Mouse (Mus musculus): ENCODE measurements around the gene Aqp3. TPM values are rescaled to one million over a fixed set of nuclear protein-coding genes. Genes with fewer than 3 reads are reported as not detected.

Aqp3 gene
- total and polyA plus RNA-seq, 3 experiments = not detected

GRCm38 (mm10) chr4:41100986-41101385 is 3.0 kb upstream of the Aqp3 start:
- no peak overlapping the region for H3K9ac ChIP-seq (ENCODE audit: insufficient read depth, low read depth)
- no peaks in the 10 kb centered on the region for H3K9me3 ChIP-seq (replicated peaks; ENCODE audit: low read length)
- H3K4me1 ChIP-seq (ENCODE audit: control insufficient read depth in 1 of 2, insufficient read depth in 2 of 2) = peaks cover 4% of the 10 kb centered on the region in 2 experiments; a peak in 3 of 4 replicates
- H3K4me3 ChIP-seq (replicated peaks in 1 of 3; ENCODE audit: low read depth in 2 of 3, low read length in 2 of 3, poor library complexity in 1 of 3) = no peak overlapping the region
- no peak for DNase-seq (ENCODE audit: extremely low read depth)
- TF ChIP-seq E2F4 (IDR thresholded peaks at IDR 0.05; ENCODE audit: insufficient replicate concordance, low read depth, low read length) (no peak), MAZ (IDR thresholded peaks at IDR 0.05; ENCODE audit: low read depth, low read length) (no peak), BHLHE40 (IDR thresholded peaks at IDR 0.05; ENCODE audit: low read depth, low read length) (no peak), USF1 (IDR thresholded peaks at IDR 0.05; ENCODE audit: low read depth, low read length) (no peak), PAX5 (IDR thresholded peaks at IDR 0.05; ENCODE audit: low read length) (no peak), TCF12 (IDR thresholded peaks at IDR 0.05; ENCODE audit: low read depth, low read length) (no peak), ZKSCAN1 (IDR thresholded peaks at IDR 0.05; ENCODE audit: borderline replicate concordance, low read depth, low read length) (no peak), POLR2AphosphoS2 (IDR thresholded peaks at IDR 0.05; ENCODE audit: low read depth, low read length) (no peak), IRF4 (IDR thresholded peaks at IDR 0.05; ENCODE audit: low read depth, low read length) (no peak), JUN (IDR thresholded peaks at IDR 0.05; ENCODE audit: insufficient read depth, low read depth, low read length) (no peak), ZC3H11A (IDR thresholded peaks at IDR 0.05; ENCODE audit: low read depth, low read length) (no peak), RCOR1 (conservative IDR thresholded peaks at IDR 0.05; ENCODE audit: low read depth, low read length) (no peak), KAT2A (IDR thresholded peaks at IDR 0.05; ENCODE audit: insufficient replicate concordance, low read length) (no peak), GABPA (IDR thresholded peaks at IDR 0.05; ENCODE audit: insufficient replicate concordance, low read depth, low read length) (no peak), TBP (conservative IDR thresholded peaks at IDR 0.05; ENCODE audit: low read depth, low read length) (no peak), HCFC1 (IDR thresholded peaks at IDR 0.05; ENCODE audit: low read depth, low read length) (no peak), MAX (IDR thresholded peaks at IDR 0.05; ENCODE audit: low read length) (no peak), MEF2A (IDR thresholded peaks at IDR 0.05; ENCODE audit: borderline replicate concordance, low read depth, low read length) (no peak)
- in situ Hi-C loops (cut with MboI; ENCODE audit: low pct_ligation_motif_present, low pct_unique_long_range_greater_than_20kb, low sequenced_read_pairs) = no loop called here
- H3K27me3 ChIP-seq (replicated peaks) = peaks cover 53% of the 10 kb centered on the region
- no peak overlapping the region for H3K27ac ChIP-seq (ENCODE audit: insufficient read depth, low read depth)
- H3K36me3 ChIP-seq (replicated peaks in 1 of 2; ENCODE audit: control insufficient read depth in 1 of 2, insufficient read depth in 1 of 2, low read length in 1 of 2) = no peaks in the 10 kb centered on the region
- H3K4me2 ChIP-seq (ENCODE audit: insufficient read depth, low read depth, poor library complexity, severe bottlenecking) = no peak overlapping the region
- no peaks in the 10 kb centered on the region for H3K79me2 ChIP-seq (replicated peaks; ENCODE audit: control insufficient read depth, extremely low read depth, insufficient read depth, poor library complexity, severe bottlenecking)
- dilution Hi-C loops (cut with MboI; ENCODE audit: extremely low pct_ligation_motif_present, extremely low pct_unique_long_range_greater_than_20kb, low sequenced_read_pairs) = no loop called here

- Histone ChIP-seq H3K4me3 (replicated peaks in 1 of 3; ENCODE audit: low read depth in 2 of 3, low read length in 2 of 3, poor library complexity in 1 of 3) (no peak overlapping the region), H3K9ac (ENCODE audit: insufficient read depth, low read depth) (no peak overlapping the region)
Observed at GRCm38 (mm10) chr4:41098577-41098951, 581 bp upstream of the Aqp3 start.

More at GRCm38 (mm10) chr4:41098577-41098951, 581 bp upstream of the Aqp3 start:
- Histone ChIP-seq H3K9me3 (replicated peaks; ENCODE audit: low read length) (no peaks in the 10 kb centered on the region), H3K4me2 (ENCODE audit: insufficient read depth, low read depth, poor library complexity, severe bottlenecking) (peak overlapping the region; percentile 84), H3K27me3 (replicated peaks) (peaks cover 74% of the 10 kb centered on the region), H3K4me1 (ENCODE audit: control insufficient read depth in 1 of 2, insufficient read depth in 2 of 2) (peaks cover 4% of the 10 kb centered on the region in 2 experiments; a peak in 3 of 4 replicates), H3K27ac (ENCODE audit: insufficient read depth, low read depth) (no peak overlapping the region), H3K36me3 (replicated peaks in 1 of 2; ENCODE audit: control insufficient read depth in 1 of 2, insufficient read depth in 1 of 2, low read length in 1 of 2) (no peaks in the 10 kb centered on the region), H3K79me2 (replicated peaks; ENCODE audit: control insufficient read depth, extremely low read depth, insufficient read depth, poor library complexity, severe bottlenecking) (no peaks in the 10 kb centered on the region)
- dilution Hi-C loops (cut with MboI; ENCODE audit: extremely low pct_ligation_motif_present, extremely low pct_unique_long_range_greater_than_20kb, low sequenced_read_pairs) = no loop called here
- no peak for DNase-seq (ENCODE audit: extremely low read depth)
- TF ChIP-seq ZC3H11A (IDR thresholded peaks at IDR 0.05; ENCODE audit: low read depth, low read length) = no peak
- no peak for TF ChIP-seq MEF2A (IDR thresholded peaks at IDR 0.05; ENCODE audit: borderline replicate concordance, low read depth, low read length)
- no peak for TF ChIP-seq USF1 (IDR thresholded peaks at IDR 0.05; ENCODE audit: low read depth, low read length)
- TF ChIP-seq KAT2A (IDR thresholded peaks at IDR 0.05; ENCODE audit: insufficient replicate concordance, low read length) = no peak
- TF ChIP-seq TCF12 (IDR thresholded peaks at IDR 0.05; ENCODE audit: low read depth, low read length) = no peak
- TF ChIP-seq MAZ (IDR thresholded peaks at IDR 0.05; ENCODE audit: low read depth, low read length) = no peak
- no peak for TF ChIP-seq JUND (conservative IDR thresholded peaks at IDR 0.05; ENCODE audit: low read depth, low read length)
- in situ Hi-C loops (cut with MboI; ENCODE audit: low pct_ligation_motif_present, low pct_unique_long_range_greater_than_20kb, low sequenced_read_pairs) = no loop called here

Measured in CH12.LX (cell line).